In the genomic region with DNA sequence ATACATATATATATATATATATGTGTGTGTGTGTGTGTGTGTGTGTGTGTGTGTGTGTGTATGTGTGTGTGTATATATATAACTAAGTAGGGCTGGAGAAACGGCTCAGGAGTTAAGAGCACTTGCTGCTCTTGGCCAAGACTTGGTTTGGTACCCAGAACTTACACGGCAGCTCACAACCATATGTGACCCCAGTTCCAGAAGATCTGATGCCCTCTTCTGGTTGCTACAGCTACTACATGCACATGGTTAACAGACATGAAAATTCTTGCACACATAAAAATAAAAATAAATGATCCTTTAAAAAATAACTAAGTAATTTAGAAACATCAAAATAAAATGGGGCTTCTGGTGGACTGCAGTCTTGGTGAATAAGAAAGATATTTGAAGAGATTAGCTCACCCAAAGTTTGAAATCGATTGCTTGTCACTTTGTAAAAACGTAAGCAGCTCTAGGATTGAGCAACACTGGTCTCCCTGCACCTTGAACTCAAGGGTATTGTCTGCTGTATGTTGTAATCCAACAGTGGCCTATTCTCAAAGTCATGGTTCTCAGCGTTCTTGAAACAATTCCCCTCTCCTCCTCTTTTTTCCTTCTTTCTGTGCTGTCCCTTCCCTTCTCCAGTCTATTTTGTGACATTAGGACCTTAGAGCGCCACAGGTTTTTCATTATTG, we compare ENCODE assay signal across 24 mouse cellular contexts. TPM values are rescaled to one million over a fixed set of nuclear protein-coding genes. Genes with fewer than 3 reads are reported as not detected.
DNase-seq lines count a peak whose midpoint lies in the region; ATAC-seq and TF ChIP-seq lines count a peak whose summit lies in the region.
"Had no signal": no experiment of that assay in that cellular context is flagged by ENCODE, and none has a peak within 500 bp of the region (broad histone marks: within the 10 kb centered on the region; RNA-seq: fewer than 3 reads in every experiment).

No protein-coding gene starts in this region.

- no peak overlapping the region for H3K4me3 ChIP-seq in kidney, embryonic 14.5 days (ENCODE audit: low read length)
- no peak overlapping the region for H3K4me3 ChIP-seq in lung, postnatal 0 days (ENCODE audit: low read depth, low read length)
- no peak overlapping the region for H3K4me3 ChIP-seq in forebrain, embryonic 16.5 days (replicated peaks; ENCODE audit: low read length)
- H3K4me3 ChIP-seq: embryonic facial prominence, embryonic 15.5 days; heart, embryonic 13.5 days; hindbrain, embryonic 13.5 days; intestine, embryonic 15.5 days; limb, embryonic 15.5 days; midbrain, embryonic 13.5 days; neural tube, embryonic 12.5 days had no signal

- DNase-seq in embryo, embryonic 10 days (ENCODE audit: low spot score), result peak; percentile 6
- DNase-seq in embryo, embryonic 10.5 days (ENCODE audit: low spot score), result no peak
- peak; percentile 15 for DNase-seq in kidney, postnatal 10 days
- no peak for DNase-seq in lung, postnatal 0 days (ENCODE audit: low spot score)
- no peak for DNase-seq in lung, postnatal 25 days (ENCODE audit: low spot score)
- DNase-seq in right cerebral cortex, postnatal 25 days, result no peak
- DNase-seq: adrenal gland, adult 8-10 months; cerebellum, adult 11 months; cerebellum, postnatal 14 days; forebrain, postnatal 0 days; layer of hippocampus, postnatal 36 days; thymus, postnatal 4 days had no signal

- H3K27me3 ChIP-seq in kidney, embryonic 14.5 days (ENCODE audit: control insufficient read depth, insufficient read depth, low read length), result no peaks in the 10 kb centered on the region
- no peaks in the 10 kb centered on the region for H3K27me3 ChIP-seq in lung, postnatal 0 days (replicated peaks; ENCODE audit: insufficient read depth, low read length)
- H3K27me3 ChIP-seq in forebrain, embryonic 16.5 days (replicated peaks; ENCODE audit: control insufficient read depth, insufficient read depth, low read length), result no peaks in the 10 kb centered on the region
- H3K27me3 ChIP-seq: embryonic facial prominence, embryonic 15.5 days; hindbrain, embryonic 13.5 days; intestine, embryonic 15.5 days; midbrain, embryonic 13.5 days; neural tube, embryonic 12.5 days had no signal

- no peak overlapping the region for H3K9ac ChIP-seq in kidney, embryonic 14.5 days (ENCODE audit: low read depth, low read length)
- H3K9ac ChIP-seq in lung, postnatal 0 days (replicated peaks; ENCODE audit: low read depth), result no peak overlapping the region
- H3K9ac ChIP-seq in forebrain, embryonic 16.5 days (replicated peaks; ENCODE audit: low read depth, low read length), result no peak overlapping the region
- H3K9ac ChIP-seq: embryonic facial prominence, embryonic 15.5 days; forebrain, postnatal 0 days; heart, embryonic 13.5 days; hindbrain, embryonic 13.5 days; intestine, embryonic 15.5 days; limb, embryonic 15.5 days; midbrain, embryonic 13.5 days; neural tube, embryonic 12.5 days had no signal

- TF ChIP-seq EP300 in lung, postnatal 0 days (IDR thresholded peaks at IDR 0.05), result no peak

- H3K4me1 ChIP-seq in kidney, embryonic 14.5 days (ENCODE audit: control insufficient read depth, insufficient read depth, low read length), result no peaks in the 10 kb centered on the region
- H3K4me1 ChIP-seq in lung, postnatal 0 days (ENCODE audit: insufficient read depth, low read depth, low read length), result no peaks in the 10 kb centered on the region
- no peaks in the 10 kb centered on the region for H3K4me1 ChIP-seq in forebrain, embryonic 16.5 days (replicated peaks; ENCODE audit: control insufficient read depth, insufficient read depth, low read length)
- H3K4me1 ChIP-seq: embryonic facial prominence, embryonic 15.5 days; heart, embryonic 13.5 days; hindbrain, embryonic 13.5 days; intestine, embryonic 15.5 days; limb, embryonic 15.5 days; midbrain, embryonic 13.5 days; neural tube, embryonic 12.5 days had no signal

- no peaks in the 10 kb centered on the region for H3K36me3 ChIP-seq in kidney, embryonic 14.5 days (ENCODE audit: control insufficient read depth, insufficient read depth, low read length)
- H3K36me3 ChIP-seq in lung, postnatal 0 days (ENCODE audit: insufficient read depth, low read length), result no peaks in the 10 kb centered on the region
- H3K36me3 ChIP-seq in forebrain, embryonic 16.5 days (ENCODE audit: control insufficient read depth, insufficient read depth), result no peaks in the 10 kb centered on the region
- H3K36me3 ChIP-seq: embryonic facial prominence, embryonic 15.5 days; heart, embryonic 13.5 days; hindbrain, embryonic 13.5 days; intestine, embryonic 15.5 days; limb, embryonic 15.5 days; midbrain, embryonic 13.5 days; neural tube, embryonic 12.5 days had no signal

- WGBS in kidney, embryonic 14.5 days, result 74% methylated on average over 6 of the region's 6 CpGs
- 48% methylated on average over 6 of the region's 6 CpGs for WGBS in lung, postnatal 0 days
- 80% methylated on average over 6 of the region's 6 CpGs for WGBS in forebrain, embryonic 16.5 days

- H3K9me3 ChIP-seq in kidney, embryonic 14.5 days (ENCODE audit: control insufficient read depth, low read length), result no peaks in the 10 kb centered on the region
- no peaks in the 10 kb centered on the region for H3K9me3 ChIP-seq in lung, postnatal 0 days (ENCODE audit: low read length)
- no peaks in the 10 kb centered on the region for H3K9me3 ChIP-seq in forebrain, embryonic 16.5 days (ENCODE audit: control insufficient read depth, low read length)
- H3K9me3 ChIP-seq: embryonic facial prominence, embryonic 15.5 days; heart, embryonic 13.5 days; hindbrain, embryonic 13.5 days; intestine, embryonic 15.5 days; limb, embryonic 15.5 days; midbrain, embryonic 13.5 days; neural tube, embryonic 12.5 days had no signal

- ATAC-seq in kidney, embryonic 14.5 days (ENCODE audit: low FRiP score, low TSS enrichment), result no peak
- ATAC-seq in lung, postnatal 0 days, result no peak
- ATAC-seq in forebrain, embryonic 16.5 days, result no peak
- ATAC-seq: forebrain, postnatal 0 days; intestine, embryonic 15.5 days; midbrain, embryonic 13.5 days had no signal

- no peak overlapping the region for H3K4me2 ChIP-seq in kidney, embryonic 14.5 days (replicated peaks; ENCODE audit: low read depth, low read length)
- H3K4me2 ChIP-seq in lung, postnatal 0 days (replicated peaks; ENCODE audit: low read depth, low read length), result no peak overlapping the region
- no peak overlapping the region for H3K4me2 ChIP-seq in forebrain, embryonic 16.5 days (ENCODE audit: low read length)
- H3K4me2 ChIP-seq: embryonic facial prominence, embryonic 15.5 days; heart, embryonic 13.5 days; hindbrain, embryonic 13.5 days; intestine, embryonic 15.5 days; limb, embryonic 15.5 days; midbrain, embryonic 13.5 days; neural tube, embryonic 12.5 days had no signal

- peak; percentile 25; the same call in 1 of the 2 replicates for TF ChIP-seq CTCF in lung, postnatal 0 days (IDR thresholded peaks at IDR 0.05)

- H3K27ac ChIP-seq in kidney, embryonic 14.5 days (ENCODE audit: low read depth, low read length), result no peak overlapping the region
- H3K27ac ChIP-seq in lung, postnatal 0 days (ENCODE audit: low read length), result no peak overlapping the region
- no peak overlapping the region for H3K27ac ChIP-seq in forebrain, embryonic 16.5 days (ENCODE audit: low read length)
- H3K27ac ChIP-seq: embryonic facial prominence, embryonic 15.5 days; heart, embryonic 13.5 days; hindbrain, embryonic 13.5 days; intestine, embryonic 15.5 days; limb, embryonic 15.5 days; midbrain, embryonic 13.5 days; neural tube, embryonic 12.5 days had no signal

RNA-seq across cellular contexts. Expression of gene Asb11, which starts 22.5 kb away (rescaled TPM):
- not detected in 2 replicates for polyA plus RNA-seq in kidney, embryonic 14.5 days (2014; fragmentation: Nextera tagmentation; extraction: Ambion mirVana)
- polyA plus RNA-seq in lung, postnatal 0 days (2015; fragmentation: Nextera tagmentation; extraction: Ambion mirVana), result 0.70 and 1.3 TPM in 2 replicates
- not detected in 2 replicates for polyA plus RNA-seq in forebrain, embryonic 16.5 days (2015; fragmentation: Nextera tagmentation; extraction: Ambion mirVana)
- polyA plus RNA-seq: embryonic facial prominence, embryonic 15.5 days; hindbrain, embryonic 13.5 days; limb, embryonic 15.5 days; midbrain, embryonic 13.5 days; neural tube, embryonic 12.5 days had no signal

RNA-seq across cellular contexts. Expression of gene Piga, which starts 39.8 kb away (rescaled TPM):
- polyA plus RNA-seq in kidney, embryonic 14.5 days (2014; fragmentation: Nextera tagmentation; extraction: Ambion mirVana), result 8.5 and 14.2 TPM in 2 replicates
- 6.1 and 7.0 TPM in 2 replicates for polyA plus RNA-seq in lung, postnatal 0 days (2015; fragmentation: Nextera tagmentation; extraction: Ambion mirVana)
- 7.6 and 8.0 TPM in 2 replicates for polyA plus RNA-seq in forebrain, embryonic 16.5 days (2015; fragmentation: Nextera tagmentation; extraction: Ambion mirVana)

RNA-seq across cellular contexts. Expression of gene Asb9, which starts 46.8 kb away (rescaled TPM):
- 7.4 and 10.9 TPM in 2 replicates for polyA plus RNA-seq in kidney, embryonic 14.5 days (2014; fragmentation: Nextera tagmentation; extraction: Ambion mirVana)
- not detected in 2 replicates for polyA plus RNA-seq in lung, postnatal 0 days (2015; fragmentation: Nextera tagmentation; extraction: Ambion mirVana)
- polyA plus RNA-seq in forebrain, embryonic 16.5 days (2015; fragmentation: Nextera tagmentation; extraction: Ambion mirVana), result not detected in 2 replicates
- polyA plus RNA-seq: forebrain, postnatal 0 days; heart, embryonic 13.5 days; intestine, embryonic 15.5 days; large intestine, adult 2 months; lung, embryonic 16.5 days; neural tube, embryonic 12.5 days; small intestine, adult 2 months had no signal

Comparison
In these comparisons a context has a peak if more than half of its experiments do, and no peak if none do; other contexts are left out.
1. DNase-seq: peak in embryo, embryonic 10 days (single experiment) and kidney, postnatal 10 days (single experiment); none in embryo, embryonic 10.5 days (single experiment), lung, postnatal 0 days (single experiment), lung, postnatal 25 days (single experiment) and right cerebral cortex, postnatal 25 days (single experiment).